Mouse (Mus musculus): ENCODE data around the gene Ccdc152. TPM values are rescaled to one million over a fixed set of nuclear protein-coding genes. Genes with fewer than 3 reads are reported as not detected.
"Not testable (repeated sequence)": the region's sequence is repeated elsewhere in the genome, so short reads cannot be mapped to it uniquely, and the experiment has no call there.

Gene Ccdc152
- total RNA-seq, 2 experiments from 2014 or later = not detected

DNA sequence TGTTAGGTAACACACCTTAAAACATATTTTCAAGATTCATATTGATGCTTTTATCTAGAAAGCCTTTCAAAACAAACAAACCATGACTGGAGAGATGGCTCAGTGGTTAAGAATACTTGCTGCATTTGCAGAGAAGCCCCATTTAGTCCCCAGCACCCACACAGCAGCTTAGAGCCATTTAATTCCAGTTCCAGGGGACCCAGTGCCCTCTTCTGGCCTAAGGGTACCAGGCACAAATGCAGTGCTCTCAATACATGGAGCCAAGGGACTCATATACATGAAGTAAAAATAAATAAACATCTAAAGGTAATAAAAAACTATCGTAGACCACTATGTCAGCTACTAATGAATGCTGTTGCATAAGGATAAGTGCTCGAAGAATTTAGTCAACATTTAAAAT, 25.9 kb downstream of the Ccdc152 start:
- DNase-seq = no peak

DNA sequence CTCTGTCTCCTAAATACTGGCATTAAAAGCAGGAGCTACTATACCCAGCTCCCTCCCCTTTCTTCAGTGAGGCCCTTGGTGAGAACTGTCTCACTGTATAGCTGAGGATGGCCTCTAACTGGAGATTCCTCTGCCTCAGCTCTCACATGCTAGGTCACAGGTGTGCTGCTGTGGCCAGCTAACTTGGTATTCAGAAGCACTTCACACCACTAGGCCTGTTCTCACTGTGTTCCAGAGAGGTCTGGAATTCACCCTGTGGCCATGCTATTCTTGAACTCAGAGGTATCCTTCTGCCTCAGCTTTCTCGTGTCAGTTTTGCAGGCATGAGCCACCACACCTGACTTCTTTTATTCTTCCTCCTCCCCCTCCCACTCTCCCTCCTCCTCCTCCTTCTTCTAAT, 30.1 kb downstream of the Ccdc152 start:
- no peak for DNase-seq

DNA sequence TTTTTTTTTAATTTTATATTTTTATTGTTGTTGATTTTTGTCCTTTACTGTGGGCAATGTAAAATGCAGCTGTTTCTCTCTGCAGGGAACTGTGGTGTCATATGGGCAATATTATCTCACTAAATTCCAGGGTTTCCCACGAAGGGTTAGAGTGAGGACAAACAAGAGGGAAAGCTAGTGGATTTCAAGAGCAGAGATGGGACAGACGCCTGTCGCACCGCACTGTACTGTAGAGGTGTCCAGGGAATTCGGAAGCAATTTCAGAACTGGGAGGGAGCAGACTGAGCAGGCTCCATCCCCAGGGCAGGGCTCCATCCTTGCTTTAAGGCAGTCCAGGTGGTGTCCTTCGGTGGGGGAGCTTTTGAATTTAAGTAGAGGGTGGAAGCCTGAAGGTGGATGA, 32.1 kb downstream of the Ccdc152 start:
- no peak for DNase-seq

DNA sequence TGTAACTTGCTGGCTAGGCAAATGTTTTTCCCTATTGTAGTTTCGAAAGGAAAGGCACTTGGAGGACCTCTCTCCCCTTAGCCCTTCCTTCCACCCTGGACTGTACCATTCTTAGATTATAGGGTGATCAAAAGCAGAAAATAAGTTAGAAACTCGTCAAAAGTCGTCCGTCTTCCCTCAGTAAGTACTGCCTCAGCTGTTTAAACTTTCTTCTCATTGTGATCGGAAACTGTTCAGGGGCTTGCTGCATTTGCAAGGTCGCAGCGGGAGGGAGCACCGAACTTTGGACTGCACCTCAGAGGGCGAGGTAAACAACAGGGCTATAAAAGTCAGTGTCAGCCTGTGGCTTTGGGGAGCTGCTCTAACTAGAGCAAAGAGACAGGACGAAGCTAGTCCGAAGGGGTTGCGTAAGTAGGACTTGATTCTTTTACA, 32.7 kb downstream of the Ccdc152 start:
- peak; percentile 74 for DNase-seq

DNA sequence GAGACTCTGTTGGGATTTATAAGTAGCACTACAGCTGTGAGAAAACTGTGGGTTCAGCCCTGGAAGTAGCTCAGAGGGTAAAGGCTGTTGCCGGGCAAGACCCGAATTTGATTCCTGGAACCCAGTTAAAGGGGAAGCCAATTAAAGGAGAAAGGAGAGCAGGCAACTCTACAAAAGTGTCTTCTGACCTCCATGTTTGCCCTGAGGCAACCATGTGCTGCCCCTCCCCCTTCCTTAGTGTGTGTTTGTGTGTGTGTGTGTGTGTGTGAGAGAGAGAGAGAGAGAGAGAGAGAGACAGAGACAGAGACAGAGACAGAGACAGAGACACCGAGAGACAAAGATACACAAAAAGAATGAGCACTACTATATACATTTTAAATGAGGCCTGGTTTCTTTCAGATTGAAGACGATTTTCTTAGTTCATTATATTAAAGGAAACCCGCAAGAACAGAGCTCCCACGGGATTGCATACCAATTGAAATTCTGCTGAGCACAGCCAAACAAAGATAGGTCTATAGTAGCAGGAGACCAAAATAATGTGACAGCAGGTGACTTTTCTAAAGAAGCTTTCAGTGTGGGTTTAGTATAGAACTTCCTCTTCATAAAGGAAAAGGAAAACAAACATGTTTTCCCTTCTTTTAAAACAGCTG, 33.2 kb downstream of the Ccdc152 start:
- no peak for DNase-seq

DNA sequence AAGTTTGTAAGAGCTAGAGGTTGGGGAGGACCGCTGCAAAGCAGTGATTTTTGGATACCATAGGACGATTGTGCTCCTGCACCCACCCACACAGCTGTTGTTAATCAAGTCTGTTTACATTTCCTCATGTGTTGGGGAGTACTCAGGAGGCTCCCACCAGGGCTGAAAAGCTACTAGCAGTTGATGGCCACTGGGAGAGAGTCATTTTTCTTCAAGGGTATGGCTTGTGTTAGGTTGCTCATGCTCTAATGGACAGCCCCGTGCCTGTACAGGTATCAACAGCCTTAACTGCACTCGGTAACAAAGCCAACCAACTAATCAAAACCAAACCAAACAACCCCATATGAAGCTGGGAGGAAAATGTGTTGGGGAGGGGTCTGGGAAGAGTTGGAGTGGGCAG, 33.8 kb downstream of the Ccdc152 start:
- DNase-seq = no peak

DNA sequence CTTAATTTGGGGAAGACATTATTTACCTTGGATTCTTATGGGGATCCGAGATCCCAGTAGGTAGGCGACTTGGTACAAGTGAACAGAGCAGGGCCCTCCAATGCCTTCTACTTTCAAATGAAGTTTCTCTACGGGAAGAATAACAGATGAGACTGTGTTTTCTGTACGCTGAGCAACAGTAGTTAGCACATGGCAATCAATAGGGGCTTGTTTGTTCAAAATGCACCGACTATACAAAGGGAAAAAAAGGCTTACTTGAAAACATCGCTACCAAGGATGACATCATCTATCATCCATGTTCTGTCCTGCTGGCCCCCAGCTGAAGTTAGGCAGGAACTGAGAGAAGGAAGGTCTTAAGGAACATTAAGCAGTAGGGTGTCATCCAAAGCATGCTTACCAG, 35.1 kb downstream of the Ccdc152 start, which contains the start of gene Selenop:
Gene Selenop, plus strand, starts transcription at position 301 of the 400 bp plus-strand sequence.
- DNase-seq = no peak

DNA sequence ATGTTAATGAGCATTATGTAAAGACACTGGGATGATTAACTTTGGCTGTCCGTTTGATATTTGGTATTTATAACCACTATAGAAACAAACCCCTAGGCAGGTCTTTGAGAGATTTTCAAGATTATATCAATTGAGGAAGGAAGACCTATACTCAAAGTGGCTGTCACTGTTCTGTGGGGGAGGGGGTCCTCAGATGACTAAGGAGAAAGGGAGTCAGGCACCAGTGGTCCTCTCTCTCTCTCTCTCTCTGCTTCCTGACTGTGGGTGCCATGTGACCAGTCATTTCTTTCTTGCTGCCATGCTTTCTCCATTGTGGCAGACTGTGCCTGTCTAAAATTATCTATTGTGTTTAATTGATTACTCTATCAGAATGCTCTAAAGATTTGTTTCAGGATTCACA, 38.5 kb downstream of the Ccdc152 start:
- DNase-seq = no peak

DNA sequence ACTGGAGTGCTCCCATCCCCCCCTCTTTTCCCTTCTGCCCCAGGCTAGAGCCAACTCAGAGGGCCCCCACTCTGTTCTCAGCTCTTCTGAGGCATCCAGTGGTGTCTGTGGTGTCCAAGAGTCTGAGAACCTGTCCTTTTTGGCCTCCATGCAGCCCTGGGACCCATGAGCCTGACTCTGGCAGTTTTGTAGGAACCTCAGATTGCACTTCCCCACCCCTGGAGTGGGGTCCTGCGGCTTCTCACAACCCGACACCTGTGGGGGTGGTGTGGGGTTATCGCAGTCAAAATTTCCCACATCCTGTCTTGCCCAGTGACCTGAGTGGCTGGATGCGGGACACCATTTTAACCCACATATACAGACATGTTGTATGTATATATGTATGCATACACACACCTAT, 39.0 kb downstream of the Ccdc152 start:
- no peak for DNase-seq

DNA sequence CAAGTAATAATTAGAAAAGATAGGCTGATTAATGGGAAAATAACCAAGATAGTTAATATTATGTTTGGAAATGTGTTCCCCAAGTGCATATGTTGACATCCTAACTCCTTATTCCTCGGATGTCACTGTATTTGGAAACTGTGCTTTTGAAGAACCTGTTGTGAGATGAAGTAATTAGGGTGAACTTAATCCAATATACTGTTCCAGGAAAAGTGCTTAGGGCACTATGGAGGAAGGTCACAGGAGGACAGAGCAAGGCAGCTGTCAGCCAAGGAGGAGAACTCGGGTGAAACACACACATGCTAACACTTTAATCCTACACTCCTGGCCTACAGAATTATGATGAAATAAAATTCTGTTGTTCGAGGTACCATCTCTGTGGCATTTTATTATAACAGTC, 40.4 kb downstream of the Ccdc152 start:
- DNase-seq = no peak

DNA sequence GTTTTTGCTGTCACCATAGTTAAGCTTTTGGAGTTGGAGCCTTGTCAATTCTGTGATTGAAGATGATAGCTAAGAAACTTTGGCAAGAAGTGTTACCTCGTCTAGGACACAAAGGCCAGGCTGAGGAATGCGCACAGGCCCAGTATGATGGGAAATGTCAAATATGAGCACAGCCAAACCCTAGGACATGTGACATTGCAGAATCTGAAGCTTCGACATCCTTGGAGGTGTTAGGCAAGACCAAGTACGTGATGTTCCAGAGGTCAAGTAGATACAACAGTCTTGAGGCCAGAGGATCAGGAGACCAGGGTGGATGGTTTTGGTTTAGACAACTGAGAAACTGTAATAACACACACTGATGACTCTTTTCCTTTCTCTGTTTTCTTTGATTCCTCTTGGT, 43.0 kb downstream of the Ccdc152 start:
- DNase-seq = no peak

DNA sequence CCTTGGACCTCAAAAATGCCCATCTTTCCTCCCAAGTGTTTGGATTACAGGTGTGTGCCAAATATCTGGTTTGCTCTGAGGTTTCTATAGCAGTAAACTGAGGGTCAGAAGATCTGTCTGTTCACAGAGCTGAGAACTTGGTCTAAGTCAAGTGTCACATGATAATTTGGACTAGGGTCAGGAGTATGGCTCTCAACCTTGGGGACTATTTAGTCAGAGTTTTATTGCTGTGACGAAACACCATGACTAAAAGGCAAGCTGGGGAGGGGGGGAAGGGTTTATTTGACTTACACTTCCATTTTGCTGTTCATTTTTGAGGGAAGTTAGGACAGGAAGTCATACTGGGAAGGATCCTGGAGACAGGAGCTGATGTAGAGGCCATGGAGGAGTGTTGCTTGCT, 44.3 kb downstream of the Ccdc152 start:
- no peak for DNase-seq

DNA sequence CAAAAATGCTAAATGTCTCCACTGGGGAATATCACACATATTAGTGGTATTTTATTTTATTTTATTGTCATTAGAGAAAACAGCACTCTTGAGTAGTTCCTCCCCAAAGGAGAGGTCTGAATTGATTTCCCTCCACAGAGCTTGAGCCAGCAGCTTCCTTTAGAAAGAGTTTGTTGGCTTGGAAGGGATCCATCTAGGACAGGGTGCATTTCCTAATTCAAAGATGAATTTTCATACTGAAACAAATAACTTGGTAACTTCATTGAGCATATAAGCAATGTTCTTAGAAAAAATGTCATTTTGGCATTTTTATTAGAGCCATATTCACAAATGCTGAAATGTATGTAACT, 51.6 kb downstream of the Ccdc152 start:
- DNase-seq = no peak

DNA sequence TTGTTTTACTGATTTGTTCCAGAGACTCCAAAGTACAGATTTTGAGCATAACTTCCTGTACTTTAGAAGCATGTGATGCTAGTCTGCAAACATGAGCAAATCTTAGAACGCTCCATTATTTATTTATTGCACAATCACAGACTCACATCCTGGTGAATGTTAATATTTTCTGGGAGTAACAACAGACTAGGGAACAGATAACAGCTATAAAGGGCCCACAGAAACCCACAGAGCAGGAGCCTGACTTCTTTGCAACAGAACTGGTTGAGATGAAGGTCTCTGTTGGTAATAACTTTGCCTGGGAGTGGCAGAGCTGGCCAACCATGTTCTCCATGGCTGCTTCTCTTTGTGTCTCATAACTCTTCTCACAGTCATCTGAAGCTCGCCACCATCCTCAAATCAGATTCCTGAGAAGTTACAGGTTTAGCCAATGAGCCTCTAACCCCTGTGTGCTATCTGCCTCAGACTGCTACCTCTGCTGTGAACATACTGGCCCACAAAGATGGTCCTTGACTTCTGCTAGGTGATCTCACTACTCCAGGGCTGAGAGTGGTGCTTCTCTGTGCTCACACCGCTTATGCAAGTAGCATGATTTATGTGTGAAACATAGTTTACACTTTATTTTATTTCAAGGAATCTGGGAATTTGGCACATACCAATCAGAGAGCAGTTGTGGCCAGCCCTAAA, 52.2 kb downstream of the Ccdc152 start:
- DNase-seq = no peak

DNA sequence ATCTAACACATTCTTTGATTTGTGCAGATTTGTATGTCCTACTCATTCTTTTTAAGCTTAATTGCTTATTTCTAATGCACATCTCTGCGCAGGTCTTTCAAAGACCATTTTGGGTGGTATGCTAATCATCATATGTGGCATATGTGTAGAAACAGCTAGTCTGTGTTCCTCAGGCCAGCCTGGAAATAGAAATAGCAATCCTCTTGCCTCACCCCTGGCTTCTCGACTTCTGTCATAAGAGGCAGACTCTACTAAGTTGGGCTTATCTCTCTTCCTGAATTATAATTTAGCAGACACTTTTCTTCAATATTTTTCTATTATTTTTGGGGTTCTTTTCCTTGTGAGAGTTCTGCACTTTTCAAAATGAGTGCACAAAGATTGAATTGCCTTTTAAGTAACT, 52.7 kb downstream of the Ccdc152 start:
- no peak for DNase-seq

DNA sequence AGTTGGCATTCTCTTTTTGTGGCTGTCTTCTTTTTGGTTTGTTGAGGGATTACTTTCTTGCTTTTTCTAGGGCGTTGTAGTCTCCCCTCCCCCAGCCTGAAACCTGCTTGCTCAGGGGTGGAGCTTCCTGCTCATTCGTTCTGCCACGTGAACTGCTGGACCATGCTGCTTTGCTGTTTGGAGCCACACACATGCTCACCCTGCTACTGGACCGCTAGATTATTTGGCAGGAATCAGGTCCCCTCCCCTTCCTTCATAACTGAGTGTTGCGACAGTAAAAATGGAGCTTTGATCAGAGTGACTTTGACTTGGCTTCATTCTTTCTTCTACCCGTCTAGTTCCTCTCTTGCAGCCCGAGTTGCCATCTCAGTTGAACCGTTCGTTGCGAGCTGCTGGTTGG, 58.3 kb downstream of the Ccdc152 start:
- not testable (repeated sequence) for DNase-seq

DNA sequence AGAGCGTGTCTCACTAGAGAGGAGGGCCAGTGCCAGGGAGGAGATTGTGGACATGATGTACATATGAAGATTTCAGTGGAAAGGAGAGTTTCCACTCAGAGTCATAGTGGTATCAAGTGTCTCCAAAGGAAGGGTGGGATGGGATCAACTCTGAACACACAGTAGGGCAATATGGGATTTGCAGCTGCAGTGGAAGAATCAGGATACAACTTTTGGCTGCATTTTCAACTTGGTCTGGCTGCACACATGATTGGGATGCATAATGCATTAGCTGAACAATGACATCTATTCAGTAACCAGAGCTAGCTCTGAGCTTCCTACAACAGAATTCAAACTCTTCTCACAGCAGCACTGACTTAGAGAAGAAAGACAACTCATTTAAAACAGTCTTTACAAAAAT, 65.4 kb downstream of the Ccdc152 start:
- DNase-seq = no peak

DNA sequence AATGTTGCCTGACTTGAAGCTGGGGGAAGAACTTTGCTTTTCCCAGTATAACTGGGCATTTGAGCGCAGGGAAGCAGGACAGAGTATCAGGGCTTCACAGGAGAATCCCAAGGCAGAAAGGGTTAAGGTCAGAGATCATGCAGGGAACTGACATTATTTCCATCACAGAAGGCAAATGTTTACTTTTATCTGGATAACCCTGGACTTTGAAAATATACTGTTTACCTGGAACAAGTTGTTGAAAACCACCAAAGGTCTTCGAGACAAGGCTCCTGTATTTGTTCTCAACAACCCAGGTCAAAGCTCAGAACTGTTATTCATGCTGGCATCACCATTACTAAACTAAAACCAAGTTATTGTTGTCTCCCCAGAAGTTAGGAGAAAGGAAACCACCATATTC, 67.0 kb downstream of the Ccdc152 start:
- DNase-seq = no peak

DNA sequence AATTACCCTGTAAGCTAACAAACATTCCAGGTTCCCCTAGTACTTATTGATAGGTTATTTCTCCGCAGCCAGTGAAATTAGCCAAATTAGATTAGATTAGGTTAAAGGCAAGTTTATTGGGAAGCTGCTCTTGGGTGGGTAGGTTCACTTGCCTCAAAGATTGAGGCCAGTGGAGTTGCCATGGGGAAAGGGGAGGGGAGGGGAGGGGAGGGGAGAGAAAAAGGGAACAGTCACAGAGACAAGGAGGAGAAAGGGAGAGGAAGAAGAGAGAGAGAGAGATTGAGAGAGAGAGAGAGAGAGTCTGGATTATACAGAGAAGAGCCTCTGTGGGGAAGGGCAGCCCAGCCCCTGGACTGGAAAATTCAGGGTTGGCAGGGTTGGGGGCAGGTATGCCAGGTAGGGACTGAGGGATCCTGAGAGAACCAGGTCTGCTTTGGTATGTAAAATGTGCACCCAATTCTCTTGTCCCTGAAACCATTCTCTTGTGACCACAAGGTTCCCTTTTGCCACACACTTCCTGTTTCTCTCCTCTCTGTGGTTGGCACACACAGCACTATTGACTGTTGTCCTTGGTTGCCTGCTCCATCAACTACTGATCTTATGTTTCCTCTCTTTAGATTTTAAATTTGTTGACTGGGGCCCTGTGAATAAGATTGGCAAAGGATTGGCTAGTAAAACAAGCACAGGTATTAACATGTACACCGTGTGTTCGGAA, 69.3 kb downstream of the Ccdc152 start:
- DNase-seq = no peak

DNA sequence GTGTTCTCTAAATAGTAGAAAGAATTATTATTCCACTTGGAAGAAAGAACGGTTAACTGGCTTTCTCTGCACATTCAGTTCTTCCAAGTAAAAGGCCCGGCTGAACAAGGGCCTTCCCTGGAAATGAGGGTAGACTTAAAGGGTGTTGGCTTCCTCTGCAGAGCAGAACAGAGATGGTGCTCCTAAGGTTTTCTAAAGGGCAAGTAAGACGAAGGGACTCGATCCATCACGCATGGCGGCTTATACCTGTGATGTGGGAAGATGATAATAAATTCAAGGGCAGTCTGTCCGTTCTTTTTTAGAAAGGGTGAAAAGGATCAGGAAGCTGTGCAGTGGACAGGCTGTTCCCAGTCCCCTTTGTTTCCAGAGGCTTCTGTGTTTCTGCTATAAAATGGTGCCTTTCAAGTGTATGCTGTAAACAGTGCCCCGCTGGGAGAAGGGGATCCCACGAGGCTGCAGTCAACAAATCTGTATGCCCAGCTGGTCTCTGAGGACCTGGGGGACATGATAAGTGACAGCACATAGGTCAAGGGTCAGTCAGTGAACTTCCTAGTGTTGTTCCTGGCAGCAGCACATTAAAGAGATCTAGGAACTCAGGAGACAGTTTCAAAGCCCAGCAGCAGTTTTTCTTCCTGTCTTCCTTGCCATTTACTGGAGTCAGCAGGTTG, 71.0 kb downstream of the Ccdc152 start:
- peak; percentile 11 for DNase-seq

DNA sequence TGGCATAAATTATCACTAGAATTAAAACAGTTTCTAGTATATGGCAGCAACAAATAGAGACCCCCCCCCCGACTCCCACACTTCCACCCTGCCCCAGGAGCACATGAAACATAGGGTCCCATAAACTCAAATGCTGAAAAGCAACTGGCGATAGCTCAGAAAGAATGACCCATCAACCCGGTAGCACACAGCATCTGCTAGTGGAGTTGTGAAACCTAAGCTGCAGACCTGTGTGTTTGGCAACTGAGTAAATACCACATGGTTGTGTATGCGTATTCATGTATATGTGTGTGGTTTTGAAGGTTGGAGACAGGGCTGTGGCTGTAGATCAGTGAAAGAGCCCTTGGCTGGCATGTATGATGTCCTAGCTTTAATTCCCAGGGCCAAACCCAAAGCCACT, 72.3 kb downstream of the Ccdc152 start:
- DNase-seq = no peak
